Mouse (Mus musculus) hindbrain, postnatal 0 days (tissue): ENCODE data around the gene Arpc5. TPM values are rescaled to one million over a fixed set of nuclear protein-coding genes. Genes with fewer than 3 reads are reported as not detected.

Experiments
- ATAC-seq: fragments of 200-750 bp; cut with Nextera tagmentation; 2 replicates; pipeline ENCODE4 v1.8.0; 2017; ENCODE audit warnings: mild to moderate bottlenecking, moderate TSS enrichment, moderate library complexity
- DNase-seq: peaks from one replicate; pipeline ENCODE4 v3.0.0-alpha.2; 2015; ENCODE audit warnings: low spot score
- H3K27ac ChIP-seq: fragments of 300-500 bp; sonication (generic); 2 replicates; pipeline ENCODE4 v1.5.1; 2014; ENCODE audit warnings: mild to moderate bottlenecking
- H3K27me3 ChIP-seq: fragments of 300-500 bp; sonication (generic); 2 replicates; pipeline ENCODE4 v1.6.1; 2014; ENCODE audit warnings: low read length, mixed read lengths; ENCODE audit not compliant: insufficient read depth
- H3K36me3 ChIP-seq: fragments of 300-500 bp; sonication (generic); 2 replicates; pipeline ENCODE4 v1.6.1; 2014; ENCODE audit warnings: low read length, mixed read lengths; ENCODE audit not compliant: insufficient read depth
- H3K4me1 ChIP-seq: fragments of 300-500 bp; sonication (generic); 2 replicates; pipeline ENCODE4 v1.6.1; 2014; ENCODE audit warnings: antibody characterized with exemption, low read length, mixed read lengths; ENCODE audit not compliant: insufficient read depth
- H3K4me2 ChIP-seq: fragments of 300-500 bp; sonication (generic); 2 replicates; pipeline ENCODE4 v1.6.1; 2014; ENCODE audit warnings: low read depth, mild to moderate bottlenecking, low read length, moderate library complexity, mixed read lengths
- H3K4me3 ChIP-seq: fragments of 300-500 bp; sonication (generic); 2 replicates; pipeline ENCODE4 v1.5.1; 2014; ENCODE audit warnings: low read length
- H3K9ac ChIP-seq: fragments of 300-500 bp; sonication (generic); replicated peaks from 2 replicates; pipeline ENCODE4 v1.6.1; 2014; ENCODE audit warnings: mild to moderate bottlenecking, low read length, moderate library complexity, mixed read lengths
- H3K9me3 ChIP-seq: fragments of 300-500 bp; sonication (generic); 2 replicates; pipeline ENCODE4 v1.6.1; 2016; ENCODE audit warnings: low read length, mixed read lengths
- CTCF ChIP-seq: IDR thresholded peaks from 2 replicates; pipeline ENCODE4 v1.5.1; 2016; ENCODE audit warnings: antibody characterized with exemption, control low read depth, low read depth
- WGBS: fragments of 180-500 bp; shearing (Covaris S2); extraction: QIAGEN DNeasy Blood & Tissue Kit; methylation state at CpG from one replicate; pipeline ENCODE4 v1.1.7; 2014; 5-methylcytosine and 5-hydroxymethylcytosine counted together
- polyA plus RNA-seq: library from polyadenylated mRNA; unstranded; fragments of >200 nt; fragmentation: Nextera tagmentation; extraction: Ambion mirVana; gene quantifications from 2 replicates; pipeline ENCODE4 v1.2.1, GENCODE M21; 2015
- total RNA-seq: library from RNA; depleted of rRNA; stranded (reverse); fragments of >200 nt; gene quantifications from 2 replicates; pipeline ENCODE4 v1.2.3, GENCODE M21; 2014; rRNA removed

Arpc5 gene
- total RNA-seq: 108 and 118 TPM in 2 replicates
- 312 and 319 TPM in 2 replicates for polyA plus RNA-seq

DNA sequence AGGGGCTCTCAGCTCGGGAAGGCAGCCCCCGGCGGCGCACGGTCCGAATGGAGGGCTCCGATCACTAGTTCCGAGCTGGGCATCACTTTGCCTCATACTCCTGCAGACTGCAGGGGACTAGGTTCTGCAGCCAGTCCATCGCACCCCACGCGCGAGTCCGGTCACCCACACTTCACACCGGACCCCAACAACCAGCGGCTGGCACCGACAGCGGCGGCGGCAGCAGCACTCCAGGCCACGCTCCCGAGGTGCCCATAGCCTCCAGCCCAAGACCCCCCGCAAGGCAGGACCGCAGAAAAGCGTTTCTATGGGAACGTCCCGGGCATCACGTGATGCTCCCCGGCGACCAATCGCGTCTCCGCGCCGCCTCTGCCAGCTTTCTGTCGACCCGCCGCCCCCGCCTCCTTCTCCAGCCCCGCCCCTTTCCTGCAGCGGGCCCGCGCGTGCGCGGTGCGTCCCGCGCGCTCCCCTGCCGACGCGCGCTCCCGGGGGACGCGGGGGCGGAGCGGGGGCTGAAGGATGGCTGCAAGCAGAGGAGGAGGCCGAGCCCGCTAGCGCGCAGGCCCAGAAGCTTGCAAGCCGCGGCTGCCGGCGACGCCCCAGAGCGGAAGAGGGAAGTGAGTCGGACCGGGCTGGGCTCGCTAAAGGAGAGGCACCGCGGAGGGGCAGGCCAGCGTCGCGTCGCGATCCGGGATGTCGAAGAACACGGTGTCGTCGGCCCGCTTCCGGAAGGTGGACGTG, at the start of gene Arpc5, which contains the start of gene Rgl1:
Gene Arpc5 (plus strand): TSS at position 511 of the 741 bp plus-strand sequence.
Gene Rgl1 (minus strand): TSS at position 320 of the 741 bp plus-strand sequence.
- TF ChIP-seq CTCF: no peak
- H3K9me3 ChIP-seq: no peaks in the 10 kb centered on the region
- no peaks in the 10 kb centered on the region for H3K4me1 ChIP-seq
- DNase-seq (peak; percentile 98), ATAC-seq (peak; percentile 96)
- peak within 1 kb of the TSS; percentile 76 for H3K27ac ChIP-seq
- peak within 1 kb of the TSS; percentile 68 for H3K4me3 ChIP-seq
- peak within 1 kb of the TSS; percentile 92 for H3K4me2 ChIP-seq
- WGBS: under 1% methylated on average over 84 of the region's 86 CpGs
- H3K36me3 ChIP-seq: peaks cover 8% of the 10 kb centered on the region; the same call in 1 of the 2 replicates
- H3K27me3 ChIP-seq: no peaks in the 10 kb centered on the region
- H3K9ac ChIP-seq: peak within 1 kb of the TSS; percentile 82

DNA sequence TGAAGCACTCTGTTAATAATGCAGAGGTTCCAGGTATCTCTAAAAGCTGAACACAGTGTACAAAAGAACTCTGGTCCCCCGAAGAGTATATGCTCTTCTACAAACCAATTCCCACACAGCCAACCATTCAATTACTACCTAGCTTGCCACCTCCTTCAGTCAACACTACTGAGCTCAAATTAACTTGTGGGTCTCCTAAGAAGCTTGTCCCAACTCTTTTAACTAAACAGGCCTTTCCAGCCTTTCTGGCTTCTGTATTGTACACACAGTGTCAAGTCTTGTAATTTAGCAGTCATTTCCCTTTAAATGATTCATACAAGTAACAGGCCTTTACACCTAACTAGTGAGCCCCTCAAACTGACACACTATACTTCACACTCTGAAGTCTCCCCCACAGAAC, 49.0 kb upstream of the Arpc5 start:
- H3K9me3 ChIP-seq: no peaks in the 10 kb centered on the region
- 93% methylated on average over 1 of the region's 1 CpGs for WGBS
- no peak overlapping the region for H3K9ac ChIP-seq
- H3K27ac ChIP-seq: no peak overlapping the region
- H3K4me1 ChIP-seq: no peaks in the 10 kb centered on the region
- H3K36me3 ChIP-seq: no peaks in the 10 kb centered on the region
- ATAC-seq (no peak), DNase-seq (no peak)
- H3K27me3 ChIP-seq: no peaks in the 10 kb centered on the region
- no peak overlapping the region for H3K4me2 ChIP-seq
- TF ChIP-seq CTCF: no peak
- no peak overlapping the region for H3K4me3 ChIP-seq

DNA sequence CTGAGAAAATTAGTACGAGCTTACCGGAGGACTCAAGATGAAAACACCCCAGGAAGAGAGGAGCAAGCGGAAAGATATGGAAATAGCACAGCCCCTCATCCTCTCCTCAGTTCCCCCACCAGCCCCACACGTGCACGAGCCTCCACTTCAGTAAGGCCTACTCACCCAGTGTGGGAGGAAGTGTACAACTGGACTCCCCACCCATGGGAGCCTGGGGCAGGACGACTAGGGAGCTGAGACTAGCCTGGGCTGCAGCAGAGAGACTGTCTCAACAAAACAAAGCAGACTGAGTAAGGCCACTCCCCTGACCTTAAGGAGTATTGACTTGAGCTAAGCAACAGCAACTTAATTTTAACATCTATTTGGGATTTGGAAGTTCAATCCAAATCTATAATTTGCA, 48.1 kb upstream of the Arpc5 start:
- Histone ChIP-seq H3K27me3 (no peaks in the 10 kb centered on the region), H3K27ac (no peak overlapping the region), H3K4me2 (no peak overlapping the region), H3K9me3 (no peaks in the 10 kb centered on the region), H3K9ac (no peak overlapping the region), H3K36me3 (no peaks in the 10 kb centered on the region), H3K4me1 (no peaks in the 10 kb centered on the region), H3K4me3 (no peak overlapping the region)
- TF ChIP-seq CTCF: no peak
- 71% methylated on average over 6 of the region's 6 CpGs for WGBS
- ATAC-seq (no peak), DNase-seq (no peak)

DNA sequence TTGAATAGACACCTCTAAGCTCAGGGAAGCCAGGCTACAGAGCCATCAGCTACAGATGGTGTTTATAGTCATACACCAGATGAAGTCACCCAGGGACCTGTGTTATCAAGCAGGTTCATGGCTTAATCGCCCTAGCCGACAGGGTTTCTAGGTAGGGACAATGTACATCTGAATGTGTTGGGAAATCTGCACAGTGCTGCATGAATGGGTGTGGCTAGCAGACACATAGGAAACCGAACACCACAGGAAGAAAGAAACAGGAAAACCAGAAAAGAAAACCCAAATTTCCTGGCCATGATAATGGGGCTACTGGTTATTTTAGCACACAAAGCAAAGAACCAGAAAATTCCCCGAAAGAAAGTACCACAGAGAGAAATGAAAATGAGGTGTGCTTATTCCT, 45.4 kb upstream of the Arpc5 start:
- 85% methylated on average over 4 of the region's 4 CpGs for WGBS
- no peaks in the 10 kb centered on the region for H3K4me1 ChIP-seq
- no peaks in the 10 kb centered on the region for H3K9me3 ChIP-seq
- no peak overlapping the region for H3K4me2 ChIP-seq
- H3K4me3 ChIP-seq: no peak overlapping the region
- H3K9ac ChIP-seq: no peak overlapping the region
- no peak for DNase-seq
- TF ChIP-seq CTCF: no peak
- no peak overlapping the region for H3K27ac ChIP-seq
- no peaks in the 10 kb centered on the region for H3K36me3 ChIP-seq
- no peaks in the 10 kb centered on the region for H3K27me3 ChIP-seq
- ATAC-seq: no peak

DNA sequence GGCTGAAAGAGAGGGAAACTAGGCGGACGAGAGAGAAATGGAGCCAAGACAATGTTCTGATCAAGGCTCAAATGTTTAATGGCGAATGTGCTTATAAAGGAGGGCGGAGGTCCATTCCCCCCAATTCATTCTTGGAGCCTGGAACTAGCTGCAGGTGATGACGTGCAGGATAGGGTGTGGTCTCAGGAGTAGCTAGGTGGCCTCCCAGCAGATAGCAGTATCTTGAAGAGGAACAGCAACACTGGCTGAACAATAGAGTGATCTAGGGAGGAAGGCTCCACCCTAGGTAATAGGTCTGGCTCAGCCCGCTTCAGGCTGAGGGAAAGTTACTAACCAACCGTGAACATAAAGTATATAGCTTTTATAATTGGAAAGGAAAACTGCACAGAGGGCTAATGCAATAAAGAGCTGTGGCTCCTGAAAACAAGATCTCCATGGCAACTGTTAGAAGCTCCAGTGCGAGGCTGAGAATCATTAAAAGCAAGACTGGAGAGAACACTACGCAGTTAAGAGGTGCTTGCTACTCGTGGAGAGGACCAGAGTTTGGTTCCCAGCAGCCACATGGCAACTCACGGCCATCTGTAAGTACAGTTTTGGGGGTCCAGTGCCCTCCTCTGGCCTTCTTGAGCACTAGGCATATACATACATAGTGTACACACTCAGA, 44.7 kb upstream of the Arpc5 start:
- no peak overlapping the region for H3K27ac ChIP-seq
- peak; percentile 5 for DNase-seq
- WGBS: 80% methylated on average over 11 of the region's 11 CpGs

DNA sequence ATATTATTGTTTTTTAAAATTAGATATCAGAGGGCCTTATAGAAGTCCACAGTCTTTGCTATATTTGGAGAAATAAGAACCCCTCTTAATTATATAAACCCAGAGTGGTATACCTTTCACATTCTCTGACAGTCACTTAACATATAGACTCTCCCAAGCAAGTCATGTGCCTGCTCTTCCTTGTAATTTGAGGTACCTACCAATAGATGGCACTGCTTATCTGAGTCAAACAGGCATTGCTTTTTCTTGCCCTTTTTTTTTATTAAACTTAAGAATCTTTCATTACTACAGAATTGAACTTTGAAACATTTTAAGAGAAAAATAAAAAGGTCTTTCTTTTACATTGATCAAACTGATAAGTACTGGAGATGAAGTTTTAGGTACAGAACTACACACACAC, 42.1 kb upstream of the Arpc5 start:
- TF ChIP-seq CTCF: no peak
- no peak overlapping the region for H3K9ac ChIP-seq
- H3K9me3 ChIP-seq: no peaks in the 10 kb centered on the region
- H3K4me2 ChIP-seq: no peak overlapping the region
- H3K27me3 ChIP-seq: no peaks in the 10 kb centered on the region
- H3K4me3 ChIP-seq: no peak overlapping the region
- DNase-seq (no peak), ATAC-seq (no peak)
- no peaks in the 10 kb centered on the region for H3K36me3 ChIP-seq
- H3K4me1 ChIP-seq: no peaks in the 10 kb centered on the region
- no peak overlapping the region for H3K27ac ChIP-seq

More for the DNA sequence above, 44.7 kb upstream of the Arpc5 start:
- H3K27me3 ChIP-seq: no peaks in the 10 kb centered on the region
- H3K4me3 ChIP-seq: no peak overlapping the region
- peak; percentile 32; the same call in 1 of the 2 replicates for ATAC-seq
- no peak overlapping the region for H3K9ac ChIP-seq
- H3K4me1 ChIP-seq: no peaks in the 10 kb centered on the region
- no peaks in the 10 kb centered on the region for H3K36me3 ChIP-seq
- no peak overlapping the region for H3K4me2 ChIP-seq
- TF ChIP-seq CTCF: no peak
- no peaks in the 10 kb centered on the region for H3K9me3 ChIP-seq

DNA sequence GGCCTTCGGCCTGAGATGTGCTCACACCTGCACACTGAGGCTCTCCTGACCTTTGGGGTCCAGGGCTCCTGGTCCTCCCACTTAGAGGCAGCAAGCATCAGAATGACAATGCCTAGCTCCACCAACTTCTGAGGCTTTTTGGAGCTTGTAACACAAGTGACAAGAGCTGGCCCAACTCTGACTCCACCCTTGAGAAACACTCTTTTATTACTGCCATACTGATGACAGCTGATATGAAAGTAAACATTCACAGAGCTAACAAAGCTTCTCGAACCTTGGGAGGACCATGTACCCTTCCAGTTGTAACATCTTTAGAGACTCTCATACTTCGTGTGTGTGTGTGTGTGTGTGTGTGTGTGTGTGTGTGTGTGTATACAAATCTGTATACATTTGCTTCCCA, 40.2 kb upstream of the Arpc5 start:
- WGBS: 88% methylated on average over 3 of the region's 3 CpGs
- no peak overlapping the region for H3K9ac ChIP-seq
- H3K36me3 ChIP-seq: no peaks in the 10 kb centered on the region
- H3K27me3 ChIP-seq: no peaks in the 10 kb centered on the region
- DNase-seq (no peak), ATAC-seq (no peak)
- no peak for TF ChIP-seq CTCF
- H3K4me2 ChIP-seq: no peak overlapping the region
- H3K4me1 ChIP-seq: no peaks in the 10 kb centered on the region
- H3K27ac ChIP-seq: no peak overlapping the region
- H3K9me3 ChIP-seq: no peaks in the 10 kb centered on the region
- H3K4me3 ChIP-seq: no peak overlapping the region
